Mouse (Mus musculus) hindbrain, embryonic 14.5 days (tissue): ENCODE measurements around the gene Prr36. TPM values are rescaled to one million over a fixed set of nuclear protein-coding genes. Genes with fewer than 3 reads are reported as not detected.

Source experiments
- ATAC-seq: fragments of 200-750 bp; cut with Nextera tagmentation; 2 replicates; pipeline ENCODE4 v1.8.0; 2017; ENCODE audit warnings: moderate number of reproducible peaks, mild to moderate bottlenecking, moderate TSS enrichment, moderate library complexity; ENCODE audit not compliant: low FRiP score
- DNase-seq: peaks from one replicate; pipeline ENCODE4 v3.0.0-alpha.2; 2015; ENCODE audit warnings: low spot score
- H3K27ac ChIP-seq: fragments of 300-500 bp; sonication (generic); 2 replicates; pipeline ENCODE4 v1.5.1; 2014; ENCODE audit warnings: mild to moderate bottlenecking, moderate library complexity
- H3K27me3 ChIP-seq: fragments of 300-500 bp; sonication (generic); 2 replicates; pipeline ENCODE4 v1.6.1; 2014; ENCODE audit warnings: mild to moderate bottlenecking, low read length, mixed read lengths; ENCODE audit not compliant: control insufficient read depth, insufficient read depth
- H3K36me3 ChIP-seq: fragments of 300-500 bp; sonication (generic); replicated peaks from 2 replicates; pipeline ENCODE4 v1.6.1; 2014; ENCODE audit not compliant: control insufficient read depth, insufficient read depth
- H3K4me1 ChIP-seq: fragments of 300-500 bp; sonication (generic); replicated peaks from 2 replicates; pipeline ENCODE4 v1.6.1; 2014; ENCODE audit warnings: antibody characterized with exemption, low read length, mixed read lengths; ENCODE audit not compliant: control insufficient read depth, insufficient read depth
- H3K4me2 ChIP-seq: fragments of 300-500 bp; sonication (generic); replicated peaks from 2 replicates; pipeline ENCODE4 v1.6.1; 2014; ENCODE audit warnings: mild to moderate bottlenecking, moderate library complexity
- H3K4me3 ChIP-seq: fragments of 300-500 bp; sonication (generic); replicated peaks from 2 replicates; pipeline ENCODE4 v1.5.1; 2014; ENCODE audit warnings: mild to moderate bottlenecking, low read length
- H3K9ac ChIP-seq: fragments of 300-500 bp; sonication (generic); 2 replicates; pipeline ENCODE4 v1.6.1; 2014
- H3K9me3 ChIP-seq: fragments of 300-500 bp; sonication (generic); 2 replicates; pipeline ENCODE4 v1.6.1; 2016; ENCODE audit warnings: low read length; ENCODE audit not compliant: control insufficient read depth
- WGBS: fragments of 180-500 bp; shearing (Covaris S2); extraction: QIAGEN DNeasy Blood & Tissue Kit; methylation state at CpG from one replicate; pipeline ENCODE4 v1.1.7; 2014; 5-methylcytosine and 5-hydroxymethylcytosine counted together
- polyA plus RNA-seq: library from polyadenylated mRNA; unstranded; fragments of >200 nt; fragmentation: Nextera tagmentation; extraction: Ambion mirVana; gene quantifications from 2 replicates; pipeline ENCODE4 v1.2.1, GENCODE M21; 2014

The Prr36 gene
- polyA plus RNA-seq, 1 experiment from 2014 or later = 58.8 TPM

DNA sequence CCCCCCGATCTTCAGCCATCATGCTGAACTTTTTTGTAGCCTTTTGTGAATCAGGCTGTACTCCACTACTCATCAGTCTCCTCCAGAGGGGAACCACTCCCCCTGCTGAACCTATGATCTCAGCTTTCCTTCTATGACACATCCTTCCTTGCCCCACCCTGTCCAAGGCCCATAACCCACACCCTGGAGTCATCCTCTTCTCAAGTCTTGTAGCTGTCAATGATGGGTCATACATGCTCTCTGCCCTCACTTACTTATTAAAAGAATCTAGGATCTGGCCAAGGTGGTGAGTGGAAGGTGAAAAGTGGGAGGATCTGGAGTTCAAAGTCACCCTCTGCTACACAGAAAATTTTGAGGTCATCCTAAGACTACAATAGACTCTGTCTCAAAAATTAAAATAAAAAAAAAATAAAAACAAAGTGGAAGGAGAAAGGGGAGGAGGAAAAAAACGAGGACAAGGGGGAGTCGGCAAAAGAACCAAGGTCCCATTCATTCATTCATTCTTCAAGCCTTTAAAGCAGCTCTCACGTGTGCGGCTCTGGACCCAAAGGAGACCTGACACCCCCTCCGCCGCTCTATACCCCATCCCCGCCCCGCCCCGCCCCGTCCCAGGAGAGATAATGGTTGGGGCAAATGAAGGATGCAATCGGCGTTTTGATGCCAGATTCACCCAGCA lies 51.9 kb downstream of the Prr36 start:
- ATAC-seq (no peak), DNase-seq (peak; percentile 26)
- Histone ChIP-seq H3K9me3 (no peaks in the 10 kb centered on the region), H3K4me2 (peak overlapping the region; percentile 54), H3K4me3 (peak overlapping the region; percentile 43), H3K4me1 (peaks cover 33% of the 10 kb centered on the region), H3K9ac (peak overlapping the region; percentile 67), H3K27me3 (no peaks in the 10 kb centered on the region), H3K36me3 (no peaks in the 10 kb centered on the region; the same call in 1 of the 2 replicates), H3K27ac (peak overlapping the region; percentile 89)
- 5% methylated on average over 12 of the region's 13 CpGs for WGBS

DNA sequence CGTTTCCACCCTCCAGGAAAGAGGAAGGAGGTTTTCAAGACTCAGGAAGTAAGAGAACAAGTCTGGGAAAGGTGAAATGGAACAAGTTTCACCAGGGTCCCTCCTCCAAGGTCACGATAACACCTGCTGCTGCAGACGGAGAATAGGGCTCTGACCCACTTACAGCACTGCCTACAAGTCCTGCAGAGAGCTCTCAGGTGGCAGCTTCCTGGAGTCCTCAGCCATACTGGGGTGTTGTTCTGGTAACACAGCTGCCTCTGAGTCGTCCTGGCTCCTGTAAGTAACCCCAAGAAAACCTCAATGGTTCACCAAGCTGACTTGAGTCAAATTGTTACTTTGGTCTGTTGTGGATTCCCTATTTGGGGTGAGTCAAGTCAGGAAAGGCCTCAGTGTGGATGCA lies 54.5 kb downstream of the Prr36 start:
- DNase-seq (no peak), ATAC-seq (no peak)
- no peak overlapping the region for H3K4me2 ChIP-seq
- WGBS = 68% methylated on average over 4 of the region's 4 CpGs
- no peak overlapping the region for H3K4me3 ChIP-seq
- no peaks in the 10 kb centered on the region for H3K27me3 ChIP-seq
- no peaks in the 10 kb centered on the region for H3K9me3 ChIP-seq
- no peaks in the 10 kb centered on the region; the same call in 1 of the 2 replicates for H3K36me3 ChIP-seq
- H3K9ac ChIP-seq = no peak overlapping the region
- peaks cover 8% of the 10 kb centered on the region for H3K4me1 ChIP-seq
- no peak overlapping the region for H3K27ac ChIP-seq

Other genes starting within 250 kb of the Prr36 start
- 0.20 TPM in 1 of 2 replicates, not detected in the other for gene Cd209f, start 111.6 kb downstream of the Prr36 start, polyA plus RNA-seq
- not detected in 2 replicates for gene Cd209g, start 83.4 kb downstream of the Prr36 start, polyA plus RNA-seq
- 88.7 and 90.3 TPM in 2 replicates for gene Evi5l, start 50.9 kb downstream of the Prr36 start, polyA plus RNA-seq
- gene Lrrc8e, start 9.4 kb upstream of the Prr36 start, polyA plus RNA-seq = 0.05 TPM in 1 of 2 replicates, not detected in the other
- 19.5 and 21.4 TPM in 2 replicates for gene Map2k7, start 21.3 kb upstream of the Prr36 start, polyA plus RNA-seq
- 1.0 and 1.6 TPM in 2 replicates for gene Gm49320, start 21.4 kb upstream of the Prr36 start, polyA plus RNA-seq
- 2.5 and 3.3 TPM in 2 replicates for gene Tgfbr3l, start 30.8 kb upstream of the Prr36 start, polyA plus RNA-seq
- gene Snapc2, start 35.6 kb upstream of the Prr36 start, polyA plus RNA-seq = 62.3 and 65.1 TPM in 2 replicates
- 219 and 235 TPM in 2 replicates for gene Ctxn1, start 41.8 kb upstream of the Prr36 start, polyA plus RNA-seq
- 49.1 and 51.8 TPM in 2 replicates for gene Timm44, start 58.5 kb upstream of the Prr36 start, polyA plus RNA-seq
- gene Ccl25, start 107.8 kb upstream of the Prr36 start, polyA plus RNA-seq = 15.6 and 16.8 TPM in 2 replicates
- 114 and 134 TPM in 2 replicates for gene Elavl1, start 108.0 kb upstream of the Prr36 start, polyA plus RNA-seq